Mouse (Mus musculus): ENCODE data around the gene Dld. TPM values are rescaled to one million over a fixed set of nuclear protein-coding genes. Genes with fewer than 3 reads are reported as not detected.

Gene Dld
- 0.59 and 4.4 TPM in 2 replicates for polyA plus RNA-seq (2012; ENCODE audit: low replicate concordance)

DNA sequence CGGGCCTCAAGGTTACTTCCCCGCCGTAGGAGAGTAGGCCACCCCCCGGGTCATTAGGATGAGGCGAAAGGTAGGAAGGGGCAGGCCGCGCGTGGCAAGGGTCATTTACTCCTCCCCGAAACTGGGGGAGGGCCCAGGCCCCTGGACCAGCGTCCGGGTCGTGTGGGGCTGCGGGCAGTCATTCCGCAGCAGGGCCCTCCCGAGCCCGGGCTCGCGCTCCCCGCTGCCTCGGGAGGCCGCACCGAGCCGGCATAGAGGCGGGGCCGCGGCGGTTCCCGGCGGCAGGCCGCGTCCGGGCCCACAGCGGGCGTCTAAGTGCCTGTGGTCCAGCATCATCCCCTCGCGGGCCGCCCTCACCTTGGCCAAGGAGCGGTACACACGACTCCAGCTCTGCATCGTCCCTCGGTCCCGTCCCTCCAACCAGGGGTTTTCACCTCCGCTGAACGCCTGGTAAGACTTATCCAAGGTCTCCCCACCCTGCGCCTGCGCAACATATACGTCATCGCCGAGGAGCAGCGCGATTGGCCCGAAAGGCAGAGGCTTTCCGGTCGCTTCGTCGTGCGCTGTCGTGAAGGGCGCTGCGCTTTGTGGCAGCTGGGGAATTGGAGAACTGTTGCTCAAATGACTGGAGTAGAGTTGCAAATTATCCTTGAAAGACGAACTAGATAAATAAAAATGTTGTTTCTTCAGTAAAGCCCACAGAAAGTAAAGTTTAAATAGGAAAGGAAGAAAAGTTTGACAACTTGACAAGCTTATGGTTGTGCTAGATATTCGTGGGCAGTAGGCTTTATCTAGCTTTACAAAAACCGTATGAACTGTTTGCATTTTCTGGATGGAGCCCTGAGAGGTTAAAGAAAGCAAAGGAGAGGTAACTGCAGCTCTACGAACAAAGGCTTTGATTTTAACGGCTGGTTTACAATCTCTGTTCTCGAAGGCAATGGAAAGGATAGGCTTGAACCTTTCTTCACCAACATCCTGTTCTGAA, at the start of gene Dld:
TSS of gene Dld (minus strand) at position 510 of the 985 bp plus-strand sequence.

DNA sequence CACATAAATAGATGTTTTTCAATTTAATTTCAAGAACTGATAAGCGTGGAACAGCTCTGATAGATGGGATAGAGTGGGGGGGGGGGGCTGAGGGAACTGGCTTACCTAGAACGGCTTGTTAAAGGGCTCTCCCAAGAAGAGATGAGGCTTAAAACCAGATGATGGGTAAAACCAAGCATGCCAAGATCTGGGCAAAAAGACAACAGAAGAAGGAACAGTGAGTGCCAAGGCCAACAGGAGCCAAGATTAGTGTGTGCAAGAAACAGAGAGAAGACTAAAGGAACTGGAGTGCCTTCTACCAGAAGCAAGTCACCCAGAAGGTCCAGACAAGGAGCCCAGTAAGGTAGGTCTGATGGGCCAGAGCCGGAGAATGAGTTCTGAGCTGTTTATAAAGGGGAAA, 39.3 kb upstream of the Dld start, which contains the start of gene Slc26a3:
TSS of gene Slc26a3 (plus strand) at position 301 of the 400 bp plus-strand sequence.

Other genes starting within 250 kb of the Dld start
- gene Gm6993, start 110.7 kb downstream of the Dld start, polyA plus RNA-seq (2012; ENCODE audit: low replicate concordance) = not detected in 2 replicates
- 0.85 and 2.1 TPM in 2 replicates for gene Lamb1, start 86.2 kb downstream of the Dld start, polyA plus RNA-seq (2012; ENCODE audit: low replicate concordance)
- not detected in 2 replicates for gene Slc26a3, start 39.4 kb upstream of the Dld start, polyA plus RNA-seq (2012; ENCODE audit: low replicate concordance)
- gene Cbll1, start 148.2 kb upstream of the Dld start, polyA plus RNA-seq (2012; ENCODE audit: low replicate concordance) = 2.0 and 4.8 TPM in 2 replicates
- gene Slc26a4, start 208.5 kb upstream of the Dld start, polyA plus RNA-seq (2012; ENCODE audit: low replicate concordance) = not detected in 2 replicates